Comparison of ENCODE assay signal across 19 mouse cellular contexts in the genomic region with DNA sequence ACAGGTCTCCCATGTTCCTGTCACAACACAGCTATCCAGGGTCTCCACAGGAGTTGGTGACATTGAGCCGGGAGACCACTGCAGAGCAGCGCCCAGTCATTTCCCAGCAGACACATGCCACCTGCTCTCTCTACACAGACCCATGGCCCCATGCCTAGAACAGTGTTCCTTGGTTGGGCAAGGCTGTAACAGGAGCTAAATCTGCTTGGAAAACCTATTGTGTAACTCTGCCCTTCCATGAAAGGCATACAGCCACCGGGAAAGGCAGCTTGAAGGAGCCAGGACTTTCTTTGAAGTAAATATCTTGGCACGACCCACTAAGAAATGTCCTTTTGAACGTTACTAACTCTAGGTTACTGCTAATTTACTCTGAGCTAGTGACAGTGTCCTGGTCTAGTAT. TPM values are rescaled to one million over a fixed set of nuclear protein-coding genes. Genes with fewer than 3 reads are reported as not detected.
DNase-seq lines count a peak whose midpoint lies in the region; ATAC-seq lines count a peak whose summit lies in the region.
"Had no signal": no experiment of that assay in that cellular context is flagged by ENCODE, and none has a peak within 500 bp of the region (broad histone marks: within the 10 kb centered on the region; RNA-seq: fewer than 3 reads in every experiment).

No protein-coding gene starts in this region.

- no peak overlapping the region for H3K4me3 ChIP-seq in heart, embryonic 11.5 days (ENCODE audit: low read depth, low read length)
- H3K4me3 ChIP-seq: forebrain, embryonic 10.5 days; heart, embryonic 15.5 days; intestine, embryonic 15.5 days; midbrain, embryonic 10.5 days; stomach, embryonic 15.5 days had no signal

- peak; percentile 70 for DNase-seq in adrenal gland, postnatal 10 days
- DNase-seq in adrenal gland, adult 8-10 months = no peak
- peak; percentile 57 to 59 for DNase-seq in heart, adult 18-20 months
- DNase-seq in NIH3T3 (ENCODE audit: low read depth) = peak; percentile 14
- DNase-seq in lung, postnatal 25 days (ENCODE audit: low spot score) = peak; percentile 54
- no peak for DNase-seq in urinary bladder, postnatal 25 days (ENCODE audit: low spot score)
- DNase-seq: kidney, postnatal 10 days; layer of hippocampus, adult 9-11 months; liver had no signal

- ATAC-seq in heart, embryonic 11.5 days (replicated peaks; ENCODE audit: insufficient number of reproducible peaks, low FRiP score, low TSS enrichment) = no peak
- ATAC-seq in erythroblast, adult 5-6 weeks (replicated peaks; ENCODE audit: low FRiP score, poor library complexity, severe bottlenecking) = no peak
- ATAC-seq: intestine, embryonic 15.5 days; Patski had no signal

- no peak overlapping the region for H3K4me2 ChIP-seq in heart, embryonic 11.5 days
- H3K4me2 ChIP-seq: heart, embryonic 15.5 days; intestine, embryonic 15.5 days; stomach, embryonic 15.5 days had no signal

- no peaks in the 10 kb centered on the region for H3K9me3 ChIP-seq in heart, embryonic 11.5 days (replicated peaks; ENCODE audit: control insufficient read depth, low read length)
- H3K9me3 ChIP-seq: forebrain, embryonic 10.5 days; heart, embryonic 15.5 days; intestine, embryonic 15.5 days; midbrain, embryonic 10.5 days; stomach, embryonic 15.5 days had no signal

- peaks cover 6% of the 10 kb centered on the region; the same call in 1 of the 2 replicates for H3K27me3 ChIP-seq in heart, embryonic 11.5 days (ENCODE audit: control insufficient read depth, insufficient read depth, low read length)
- H3K27me3 ChIP-seq: intestine, embryonic 15.5 days; Patski; stomach, embryonic 15.5 days had no signal

- no peaks in the 10 kb centered on the region; the same call in 1 of the 2 replicates for H3K4me1 ChIP-seq in heart, embryonic 11.5 days (ENCODE audit: control insufficient read depth, insufficient read depth, low read length)
- H3K4me1 ChIP-seq: intestine, embryonic 15.5 days; stomach, embryonic 15.5 days had no signal

- no peak overlapping the region for H3K27ac ChIP-seq in heart, embryonic 11.5 days (ENCODE audit: low read depth, low read length)
- H3K27ac ChIP-seq: forebrain, embryonic 10.5 days; heart, embryonic 15.5 days; intestine, embryonic 15.5 days; midbrain, embryonic 10.5 days; stomach, embryonic 15.5 days had no signal

- H3K9ac ChIP-seq in heart, embryonic 11.5 days (ENCODE audit: low read depth, low read length) = no peak overlapping the region
- H3K9ac ChIP-seq: heart, embryonic 15.5 days; intestine, embryonic 15.5 days; stomach, embryonic 15.5 days had no signal

- no peaks in the 10 kb centered on the region for H3K36me3 ChIP-seq in heart, embryonic 11.5 days (ENCODE audit: control insufficient read depth, insufficient read depth, low read length)
- H3K36me3 ChIP-seq: forebrain, embryonic 10.5 days; heart, embryonic 15.5 days; intestine, embryonic 15.5 days; midbrain, embryonic 10.5 days; stomach, embryonic 15.5 days had no signal

- 82% methylated on average over 5 of the region's 5 CpGs for WGBS in heart, embryonic 11.5 days (ENCODE audit: insufficient replicate concordance)

RNA-seq across cellular contexts. Expression of a gene that starts 40.8 kb away (rescaled TPM):
- total RNA-seq in adrenal gland, postnatal 10 days (2021) = 1 to 10 TPM; 1.3 to 1.4 TPM
- total RNA-seq in adrenal gland, adult 8-10 months (2022) = under 1 TPM in 3 of 4 experiments, not detected in 1; 0.25 to 0.49 (median 0.38) TPM
- total RNA-seq in heart, adult 18-20 months (2021) = not detected
- polyA plus RNA-seq in heart, embryonic 11.5 days (2014; fragmentation: Nextera tagmentation; extraction: Ambion mirVana) = not detected in 2 replicates
- not detected in 2 replicates for total RNA-seq in erythroblast, adult 5-6 weeks (2015; ENCODE audit: low replicate concordance)
- total RNA-seq in erythroblast, adult 5-6 weeks (2017; ENCODE audit: low replicate concordance) = not detected in 2 replicates
- total RNA-seq: neutrophil, adult 5-6 weeks had no signal
- polyA plus RNA-seq: embryonic facial prominence, embryonic 11.5 days; forebrain, embryonic 10.5 days; heart, embryonic 15.5 days; intestine, embryonic 15.5 days; midbrain, embryonic 10.5 days; Patski had no signal

RNA-seq across cellular contexts. Expression of a gene that starts 47.3 kb away (rescaled TPM):
- total RNA-seq in adrenal gland, postnatal 10 days (2021) = 10 to 100 TPM; 22.9 to 43.6 TPM
- total RNA-seq in adrenal gland, adult 8-10 months (2022) = 10 to 100 TPM; 22.6 to 32.3 (median 30.3) TPM
- total RNA-seq in heart, adult 18-20 months (2021) = 10 to 100 TPM in 1 of 2 experiments, 1 to 10 TPM in 1; 8.9 to 10.9 TPM
- polyA plus RNA-seq in heart, embryonic 11.5 days (2014; fragmentation: Nextera tagmentation; extraction: Ambion mirVana) = 2.8 and 4.1 TPM in 2 replicates
- not detected in 2 replicates for total RNA-seq in erythroblast, adult 5-6 weeks (2015; ENCODE audit: low replicate concordance)
- total RNA-seq in erythroblast, adult 5-6 weeks (2017; ENCODE audit: low replicate concordance) = not detected in 2 replicates
- total RNA-seq: neutrophil, adult 5-6 weeks had no signal

RNA-seq across cellular contexts. Expression of a gene that starts 60.0 kb away (rescaled TPM):
- 10 to 100 TPM; 13.8 to 14.2 TPM for total RNA-seq in adrenal gland, postnatal 10 days (2021)
- total RNA-seq in adrenal gland, adult 8-10 months (2022) = 10 to 100 TPM; 11.8 to 20.3 (median 15.2) TPM
- 1 to 10 TPM; 4.1 to 5.2 TPM for total RNA-seq in heart, adult 18-20 months (2021)
- polyA plus RNA-seq in heart, embryonic 11.5 days (2014; fragmentation: Nextera tagmentation; extraction: Ambion mirVana) = 6.6 and 7.7 TPM in 2 replicates
- total RNA-seq in erythroblast, adult 5-6 weeks (2015; ENCODE audit: low replicate concordance) = 3.3 and 6.3 TPM in 2 replicates
- 1.4 and 1.8 TPM in 2 replicates for total RNA-seq in erythroblast, adult 5-6 weeks (2017; ENCODE audit: low replicate concordance)

Comparison
In these comparisons a context has a peak if more than half of its experiments do, and no peak if none do; other contexts are left out.
1. DNase-seq: peak in adrenal gland, postnatal 10 days (single experiment), heart, adult 18-20 months (2 of 2), NIH3T3 (single experiment) and lung, postnatal 25 days (single experiment); none in adrenal gland, adult 8-10 months (single experiment) and urinary bladder, postnatal 25 days (single experiment).
2. RNA of a gene that starts 47.3 kb away (total RNA-seq): 22.9 to 43.6 TPM in adrenal gland, postnatal 10 days, 22.6 to 32.3 TPM in adrenal gland, adult 8-10 months and 8.9 to 10.9 TPM in heart, adult 18-20 months; not detected in erythroblast, adult 5-6 weeks; every median in the first group is over 4 times any median in the second.